Mouse (Mus musculus) regulatory T cell (primary cell): ENCODE results near the gene Ccl27a.
"Not testable (repeated sequence)": the region's sequence is repeated elsewhere in the genome, so short reads cannot be mapped to it uniquely, and the experiment has no call there.

ENCODE experiments used
- in situ Hi-C: fragments of 300-600 bp; cut with MboI, MseI; formaldehyde crosslinking; loops from one replicate; pipeline ENCODE4 v1.15.1; 2025; ENCODE audit warnings: high pct_unique_total_duplicates

Gene Ccl27a

GRCm38 (mm10) chr4:41774002-41774401 lies at the start of gene Ccl27a:
TSS of gene Ccl27a (minus strand) at chr4:41774247.
- in situ Hi-C loops: loop anchor here (25.0 kb wide), 1 partner anchor 138 kb away; the partner anchor contains the start of gene Gm21541

DNA sequence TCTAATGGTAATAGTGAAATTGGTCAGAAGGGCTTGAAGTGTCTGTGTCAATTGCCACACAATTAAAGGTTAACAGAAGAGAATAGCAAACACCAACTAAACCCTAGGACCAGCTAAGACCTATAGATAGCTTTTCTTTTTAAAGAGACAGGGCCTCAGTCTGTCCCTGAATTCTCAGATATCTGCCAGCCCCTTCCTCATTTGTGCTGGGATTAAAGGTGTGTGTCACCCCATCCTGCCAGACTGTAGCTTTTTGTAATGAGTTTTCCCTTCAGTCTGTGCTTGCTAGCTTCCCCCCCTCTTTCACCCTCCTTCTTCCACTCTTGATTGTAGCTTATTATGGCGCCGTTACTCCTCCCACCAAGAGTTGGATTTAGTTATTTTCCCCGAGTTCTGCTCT lies 9.2 kb upstream of the Ccl27a start:
- in situ Hi-C loops: loop anchor here (10.0 kb wide), 2 partner anchors 492 to 962 kb away; no protein-coding TSS in a partner anchor

GRCm38 (mm10) chr4:41782711-41783110 lies 8.7 kb upstream of the Ccl27a start:
- in situ Hi-C loops: loop anchor here (10.0 kb wide), 2 partner anchors 492 to 962 kb away; no protein-coding TSS in a partner anchor

DNA sequence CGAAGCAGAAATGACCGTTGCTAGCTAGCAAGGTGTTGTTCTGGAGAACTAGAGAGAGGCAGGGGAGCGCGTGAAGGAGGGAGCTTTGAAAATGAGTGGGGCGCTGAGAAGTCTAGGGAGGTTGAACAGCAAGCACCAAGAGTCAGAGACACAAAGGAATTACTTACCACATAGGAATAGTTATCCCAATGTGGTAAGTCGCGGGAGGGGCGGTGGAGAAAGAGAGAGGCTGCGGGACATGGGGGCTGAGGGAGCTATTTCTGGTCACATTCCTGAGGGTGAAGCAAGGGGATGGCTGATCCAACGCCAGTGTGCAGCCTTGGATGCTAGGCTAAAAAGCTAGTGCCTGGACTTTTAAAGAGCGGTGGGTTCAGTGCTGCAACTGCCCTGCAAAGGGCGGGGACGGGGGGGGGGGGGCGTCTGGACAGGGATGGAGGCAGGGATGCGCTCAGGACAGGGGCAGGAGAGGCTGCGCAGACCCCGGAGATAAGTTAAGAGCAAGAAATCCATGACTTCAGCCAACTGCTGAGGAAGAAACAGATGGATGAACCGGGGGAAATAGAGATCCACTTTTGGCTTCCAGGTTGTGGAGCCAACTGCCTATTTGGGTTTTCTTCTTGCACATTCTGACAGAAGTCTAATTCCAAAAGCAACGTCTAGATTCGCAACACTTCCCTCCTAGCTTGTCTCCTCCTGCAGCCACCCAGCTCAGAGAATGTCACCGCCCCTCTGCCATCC lies 7.9 kb upstream of the Ccl27a start:
- in situ Hi-C loops: loop anchor here (10.0 kb wide), 2 partner anchors 493 to 963 kb away; no protein-coding TSS in a partner anchor

GRCm38 (mm10) chr4:41781271-41781670 lies 7.2 kb upstream of the Ccl27a start:
- in situ Hi-C loops: loop anchor here (10.0 kb wide), 2 partner anchors 494 to 964 kb away; no protein-coding TSS in a partner anchor

DNA sequence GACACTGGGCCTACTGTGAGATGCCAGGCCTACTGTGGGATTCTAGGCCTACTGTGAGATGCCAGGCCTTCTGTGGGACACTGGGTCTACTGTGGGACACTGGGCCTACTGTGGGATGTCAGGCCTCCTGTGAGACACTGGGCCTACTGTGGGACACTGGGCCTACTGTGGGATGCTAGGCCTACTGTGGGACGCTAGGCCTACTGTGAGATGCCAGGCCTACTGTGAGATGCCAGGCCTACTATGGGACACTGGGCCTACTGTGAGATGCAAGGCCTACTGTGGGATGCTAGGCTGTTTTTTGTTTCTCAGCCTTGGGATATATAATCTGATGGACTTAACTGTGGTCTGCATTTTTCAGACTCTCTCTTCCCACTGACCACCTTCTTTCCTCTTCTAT lies 1.8 kb upstream of the Ccl27a start:
- in situ Hi-C loops: not testable (repeated sequence)

- in situ Hi-C loops: loop anchor here (25.0 kb wide), 1 partner anchor 138 kb away; the partner anchor contains the start of gene Gm21541
Observed at GRCm38 (mm10) chr4:41774506-41774905, 459 bp upstream of the Ccl27a start.

DNA sequence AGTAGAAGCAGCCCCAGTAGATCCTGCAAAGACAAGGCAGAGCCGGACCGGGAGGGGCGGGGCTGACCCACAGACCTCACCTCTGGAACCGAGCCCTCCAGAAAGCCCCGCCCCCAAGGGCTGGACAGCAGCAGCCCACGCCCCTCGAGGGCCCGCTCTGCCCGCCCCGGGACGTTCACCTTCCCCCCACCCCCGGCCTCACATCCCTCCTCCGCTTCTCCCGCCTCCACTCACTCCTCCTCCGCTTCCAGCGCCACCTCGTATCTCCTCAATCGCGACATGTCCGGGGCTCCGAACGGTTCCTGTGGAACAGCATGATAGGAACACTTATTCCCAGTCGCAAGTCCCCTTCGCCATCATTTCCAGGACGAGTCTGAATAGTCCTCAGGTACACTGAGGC lies 545 bp downstream of the Ccl27a start:
- in situ Hi-C loops: loop anchor here (25.0 kb wide), 1 partner anchor 139 kb away; the partner anchor contains the start of gene Gm21541

- in situ Hi-C loops: loop anchor here (25.0 kb wide), 1 partner anchor 139 kb away; the partner anchor contains the start of gene Gm21541
Observed at GRCm38 (mm10) chr4:41772946-41773345, 1.1 kb downstream of the Ccl27a start.

DNA sequence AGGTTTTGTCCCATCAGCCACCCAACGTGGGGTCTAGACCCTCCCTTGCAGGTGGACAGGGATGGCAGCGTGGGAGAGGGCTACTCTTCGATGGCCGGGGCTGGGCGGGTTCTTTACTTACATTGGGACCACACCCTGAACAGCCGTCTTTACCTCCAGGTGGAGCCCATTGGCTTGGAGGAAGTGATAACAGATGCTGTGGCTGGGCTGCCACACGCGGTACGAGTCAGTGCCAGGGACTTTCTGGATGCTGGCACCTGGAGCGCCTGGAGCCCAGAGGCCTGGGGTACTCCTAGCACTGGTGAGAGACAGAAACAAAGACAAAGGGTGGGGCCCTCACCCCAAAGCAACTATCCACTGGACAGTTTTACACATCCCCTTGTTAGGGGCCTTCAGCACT lies 6.7 kb downstream of the Ccl27a start:
- in situ Hi-C loops: loop anchor here (5.0 to 25.0 kb wide), 3 partner anchors 145 to 898 kb away; partner anchors contain the start of genes Gm21541 and Il11ra2

GRCm38 (mm10) chr4:41763176-41763575 lies 10.9 kb downstream of the Ccl27a start:
- in situ Hi-C loops: loop anchor here (10.0 to 25.0 kb wide), 2 partner anchors 149 to 902 kb away; partner anchors contain the start of genes Gm21541 and Il11ra2

- in situ Hi-C loops: loop anchor here (10.0 to 25.0 kb wide), 2 partner anchors 150 to 902 kb away; partner anchors contain the start of genes Gm21541 and Il11ra2
Observed at GRCm38 (mm10) chr4:41762688-41763114, 11.3 kb downstream of the Ccl27a start.

DNA sequence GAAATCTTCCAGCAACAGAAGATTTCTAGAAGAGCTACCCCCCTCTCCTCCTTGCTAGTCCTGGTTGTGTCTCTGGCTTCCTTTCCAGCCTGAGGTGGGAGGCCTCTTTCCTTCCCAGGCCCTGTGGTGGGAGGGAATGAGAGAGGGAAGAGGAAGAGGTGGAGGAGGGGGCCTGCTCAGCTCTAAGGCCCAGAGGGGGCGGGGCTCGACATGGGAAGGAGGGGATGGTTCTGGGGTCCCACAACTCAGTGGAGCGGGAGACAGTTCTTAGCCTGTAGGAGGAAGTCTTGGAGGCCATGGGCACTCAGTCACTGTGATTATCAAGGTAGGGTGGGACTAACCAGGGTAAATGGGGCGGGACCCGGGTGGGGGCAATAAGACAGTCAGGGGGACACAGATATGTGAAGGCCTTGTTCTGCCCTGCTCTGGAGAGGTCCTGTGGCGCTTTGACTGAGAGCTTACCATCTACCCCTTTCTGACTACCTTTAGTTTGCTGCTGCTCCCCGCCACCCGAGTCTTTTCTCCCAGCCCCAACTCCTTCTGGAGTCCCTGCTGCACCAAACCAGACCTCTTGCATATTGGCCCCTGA lies 11.9 kb downstream of the Ccl27a start:
- in situ Hi-C loops: loop anchor here (10.0 to 25.0 kb wide), 2 partner anchors 150 to 903 kb away; partner anchors contain the start of genes Gm21541 and Il11ra2

GRCm38 (mm10) chr4:41761680-41762079 lies 12.4 kb downstream of the Ccl27a start:
- in situ Hi-C loops: loop anchor here (10.0 to 25.0 kb wide), 2 partner anchors 151 to 903 kb away; partner anchors contain the start of genes Gm21541 and Il11ra2

DNA sequence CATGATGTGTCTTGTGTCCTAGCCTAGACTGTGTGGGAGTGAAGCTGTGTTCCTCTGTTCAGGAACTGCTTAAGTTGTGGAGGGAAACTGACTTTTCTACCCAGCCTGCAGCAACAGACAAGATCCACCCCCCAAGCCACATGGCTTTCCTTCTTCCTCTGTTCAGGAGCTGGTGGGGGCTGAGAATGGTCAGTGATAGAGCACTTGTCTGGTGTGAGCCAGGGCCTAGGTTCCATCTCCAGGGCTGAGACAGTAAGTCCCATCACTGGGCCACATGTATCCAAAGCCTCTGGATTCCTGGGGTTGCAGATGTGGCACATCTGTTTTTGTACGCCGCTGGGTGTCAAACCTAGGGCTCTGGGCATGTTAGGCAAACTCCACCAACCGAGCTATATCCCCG lies 13.1 kb downstream of the Ccl27a start:
- in situ Hi-C loops: loop anchor here (10.0 to 25.0 kb wide), 2 partner anchors 151 to 904 kb away; partner anchors contain the start of genes Gm21541 and Il11ra2

DNA sequence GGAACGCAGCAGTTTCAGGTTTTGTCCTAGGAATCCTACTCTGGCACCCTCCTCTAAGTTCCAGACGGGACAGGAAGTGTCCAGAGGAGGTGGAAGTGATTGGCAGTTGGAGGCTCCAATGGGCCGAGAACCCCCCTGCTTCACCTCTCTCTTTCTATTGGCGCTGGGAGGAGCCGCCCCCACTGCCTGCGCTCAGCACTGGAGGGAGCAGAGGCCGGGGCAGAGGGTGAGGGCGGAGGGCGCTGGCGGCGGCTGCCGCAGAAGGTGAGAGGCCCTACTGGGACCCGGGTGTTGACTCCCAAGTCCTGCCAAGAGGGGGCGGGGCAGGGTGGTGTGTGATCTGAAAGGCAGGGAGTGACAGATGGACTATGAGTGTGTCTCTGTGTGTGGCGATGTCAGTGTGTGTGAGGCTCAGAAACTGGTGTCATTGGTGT lies 13.7 kb downstream of the Ccl27a start:
- in situ Hi-C loops: loop anchor here (10.0 to 25.0 kb wide), 2 partner anchors 152 to 904 kb away; partner anchors contain the start of genes Gm21541 and Il11ra2

DNA sequence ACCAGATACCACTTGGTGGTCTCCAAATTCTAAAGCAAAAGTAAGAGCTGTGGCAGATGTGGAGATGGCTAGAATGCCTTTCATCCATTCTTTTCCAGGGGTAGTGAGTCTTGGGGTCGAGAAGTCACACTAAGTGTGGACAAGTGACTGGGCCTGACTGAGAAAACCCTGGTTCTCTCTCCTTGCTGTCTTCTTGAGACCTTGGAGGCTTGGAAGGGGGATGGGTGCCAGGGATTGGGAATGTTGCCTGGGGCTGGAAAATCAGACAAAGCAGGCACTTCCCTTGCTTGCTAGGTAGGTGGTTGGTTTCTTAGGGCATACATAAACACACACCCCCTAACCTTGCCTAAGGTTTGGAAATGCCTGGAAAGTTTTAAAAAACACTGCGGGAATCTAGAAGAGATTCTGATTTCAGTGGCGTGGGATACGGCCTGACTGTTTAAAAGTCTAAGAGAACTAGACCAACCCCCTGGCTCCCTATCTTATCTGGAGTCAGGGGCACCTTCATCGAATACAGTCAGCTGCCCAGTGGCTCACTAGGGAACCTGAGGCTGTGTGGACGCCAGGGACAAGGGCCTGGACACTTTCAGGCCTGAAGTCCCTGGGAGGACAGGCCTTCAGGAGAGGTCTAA lies 14.3 kb downstream of the Ccl27a start:
- in situ Hi-C loops: loop anchor here (10.0 to 25.0 kb wide), 2 partner anchors 153 to 905 kb away; partner anchors contain the start of genes Gm21541 and Il11ra2

GRCm38 (mm10) chr4:41759206-41759605 lies 14.8 kb downstream of the Ccl27a start:
- in situ Hi-C loops: loop anchor here (25.0 kb wide), 1 partner anchor 153 kb away; the partner anchor contains the start of gene Gm21541

GRCm38 (mm10) chr4:41758701-41759100 lies 15.3 kb downstream of the Ccl27a start:
- in situ Hi-C loops: loop anchor here (25.0 kb wide), 1 partner anchor 154 kb away; the partner anchor contains the start of gene Gm21541

- in situ Hi-C loops: loop anchor here (25.0 kb wide), 1 partner anchor 154 kb away; the partner anchor contains the start of gene Gm21541
Observed at GRCm38 (mm10) chr4:41758021-41758420, 16.0 kb downstream of the Ccl27a start.

- in situ Hi-C loops: loop anchor here (25.0 kb wide), 1 partner anchor 155 kb away; the partner anchor contains the start of gene Gm21541
Observed at GRCm38 (mm10) chr4:41757321-41757720, 16.7 kb downstream of the Ccl27a start.
